Mouse (Mus musculus) bone marrow macrophage, adult 2 months (primary cell): Measurements from ENCODE around the gene Tmem178b.

Experiments
- CTCF ChIP-seq: IDR thresholded peaks from 2 replicates; pipeline ENCODE4 v1.5.1; 2012; ENCODE audit warnings: low read depth, mild to moderate bottlenecking, low read length, moderate library complexity
- POLR2A ChIP-seq: IDR thresholded peaks from 2 replicates; pipeline ENCODE4 v1.6.1; 2012; ENCODE audit warnings: mild to moderate bottlenecking, low read depth, low read length, borderline replicate concordance

DNA sequence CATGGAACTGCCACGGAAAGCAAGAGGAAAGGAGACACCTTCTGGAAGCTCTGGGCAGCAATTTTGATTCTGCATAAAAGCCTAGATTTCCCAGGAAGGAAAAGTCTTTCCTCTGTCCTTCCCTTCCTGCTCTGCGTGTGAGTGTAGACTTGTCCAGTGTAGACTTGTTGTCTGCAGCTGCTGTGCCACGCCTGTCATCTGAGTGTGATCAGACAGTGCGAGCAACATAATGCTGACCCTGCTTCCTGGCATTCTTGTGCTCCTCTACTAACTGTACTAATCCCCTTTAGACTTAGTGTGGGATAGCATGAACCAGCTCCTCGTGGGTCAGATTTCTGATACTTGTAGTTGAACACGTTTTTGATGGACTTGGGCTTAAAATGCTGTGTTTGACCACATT, 262.6 kb downstream of the Tmem178b start:
- no peak for TF ChIP-seq CTCF
- no peak for TF ChIP-seq POLR2A
